Mouse (Mus musculus): ENCODE measurements around the gene Erv3.

DNA sequence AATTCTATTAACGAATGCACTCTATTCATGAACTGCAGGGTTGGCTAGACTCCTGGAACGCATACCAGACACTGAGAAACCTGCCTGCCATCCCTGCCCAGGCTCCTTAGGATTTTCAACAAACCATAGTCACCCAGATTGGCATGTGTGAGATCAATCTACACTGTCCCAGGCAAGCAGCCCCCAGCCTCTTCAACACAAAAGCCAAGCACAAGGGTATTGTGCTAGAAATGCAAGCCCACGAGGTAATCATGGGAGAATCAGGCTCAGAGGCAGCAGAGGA, 37.9 kb downstream of the Erv3 start:
- TF ChIP-seq GATA1 (IDR thresholded peaks at IDR 0.05; ENCODE audit: borderline replicate concordance, low read length) (no peak), FLI1 (IDR thresholded peaks at IDR 0.05; ENCODE audit: low read length) (no peak)
